Mouse (Mus musculus) neural tube, embryonic 12.5 days (tissue): ENCODE measurements around the gene Ppp1r14b. TPM values are rescaled to one million over a fixed set of nuclear protein-coding genes. Genes with fewer than 3 reads are reported as not detected.

Experiments
- ATAC-seq: fragments of 200-750 bp; cut with Nextera tagmentation; 2 replicates; pipeline ENCODE4 v1.8.0; 2017; ENCODE audit warnings: low read depth, mild to moderate bottlenecking, moderate TSS enrichment, moderate library complexity; ENCODE audit not compliant: low FRiP score
- H3K27ac ChIP-seq: fragments of 300-500 bp; sonication (generic); 2 replicates; pipeline ENCODE4 v1.5.1; 2016
- H3K27me3 ChIP-seq: fragments of 300-500 bp; sonication (generic); replicated peaks from 2 replicates; pipeline ENCODE4 v1.6.1; 2016; ENCODE audit warnings: mild to moderate bottlenecking
- H3K36me3 ChIP-seq: fragments of 300-500 bp; sonication (generic); 2 replicates; pipeline ENCODE4 v1.6.1; 2016; ENCODE audit warnings: mild to moderate bottlenecking
- H3K4me1 ChIP-seq: fragments of 300-500 bp; sonication (generic); 2 replicates; pipeline ENCODE4 v1.6.1; 2016
- H3K4me2 ChIP-seq: fragments of 300-500 bp; sonication (generic); replicated peaks from 2 replicates; pipeline ENCODE4 v1.6.1; 2016; ENCODE audit warnings: mild to moderate bottlenecking
- H3K4me3 ChIP-seq: fragments of 300-500 bp; sonication (generic); 2 replicates; pipeline ENCODE4 v1.5.1; 2016
- H3K9ac ChIP-seq: fragments of 300-500 bp; sonication (generic); 2 replicates; pipeline ENCODE4 v1.6.1; 2016; ENCODE audit warnings: mild to moderate bottlenecking
- H3K9me3 ChIP-seq: fragments of 300-500 bp; sonication (generic); 2 replicates; pipeline ENCODE4 v1.6.1; 2016; ENCODE audit warnings: mild to moderate bottlenecking
- WGBS: fragments of 180-500 bp; shearing (Covaris S2); methylation state at CpG from one replicate; pipeline ENCODE4 v1.1.7; 2016; 5-methylcytosine and 5-hydroxymethylcytosine counted together
- polyA plus RNA-seq: library from polyadenylated mRNA; unstranded; fragments of >200 nt; fragmentation: Nextera tagmentation; extraction: Ambion mirVana; gene quantifications from 2 replicates; pipeline ENCODE4 v1.2.1, GENCODE M21; 2016

Gene Ppp1r14b
- polyA plus RNA-seq, 1 experiment from 2014 or later, result 325 TPM

GRCm38 (mm10) chr19:6992011-6992858, 17.5 kb downstream of the Ppp1r14b start, which contains the start of gene Dnajc4:
Gene Dnajc4 (minus strand): TSS chr19:6992572.
- peaks cover 49% of the 10 kb centered on the region for H3K4me1 ChIP-seq
- peak; percentile 92 for ATAC-seq
- H3K9me3 ChIP-seq, result no peaks in the 10 kb centered on the region
- H3K4me2 ChIP-seq, result peak within 1 kb of the TSS; percentile 85
- peak within 1 kb of the TSS; percentile 52 for H3K4me3 ChIP-seq
- H3K9ac ChIP-seq, result peak within 1 kb of the TSS; percentile 64
- no peaks in the 10 kb centered on the region for H3K27me3 ChIP-seq
- H3K36me3 ChIP-seq, result no peaks in the 10 kb centered on the region
- 2% methylated on average over 37 of the region's 37 CpGs for WGBS
- H3K27ac ChIP-seq, result no peak within 1 kb of the TSS

DNA sequence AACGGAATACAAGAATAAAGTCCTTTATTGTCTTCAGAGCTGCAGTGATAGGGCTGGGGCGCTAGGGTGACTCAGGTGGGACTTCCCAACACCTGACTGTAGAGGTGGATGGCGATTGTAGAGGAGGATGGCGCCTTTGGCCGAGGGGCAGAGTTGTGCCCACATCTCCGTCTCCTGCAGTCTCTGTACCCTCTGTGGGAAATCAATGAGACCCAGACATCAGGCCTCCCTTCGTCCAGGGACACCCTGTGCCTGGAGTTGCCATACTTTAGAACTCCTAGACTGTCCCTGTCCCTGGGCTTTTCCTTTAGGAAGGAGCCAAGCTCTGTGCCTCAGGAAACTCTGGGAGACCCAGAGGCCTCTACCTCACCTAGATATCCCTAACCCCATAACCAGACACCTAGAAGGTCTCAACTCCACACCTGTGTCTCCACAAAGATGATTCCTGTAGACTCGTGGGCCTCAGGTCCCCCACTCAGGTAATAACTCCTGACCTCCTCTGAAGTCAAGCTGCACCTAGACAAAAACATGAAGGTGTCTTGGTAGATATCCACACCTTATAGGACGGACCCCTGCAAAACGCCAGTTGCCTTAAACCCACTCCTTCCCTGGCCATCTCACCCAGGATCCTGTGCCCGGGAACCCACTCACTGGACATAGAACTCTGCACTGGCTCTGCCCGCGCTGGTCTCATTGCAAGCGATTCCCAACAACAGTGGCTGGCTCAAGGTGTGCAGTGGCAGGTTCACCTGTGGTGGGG, 18.4 kb downstream of the Ppp1r14b start:
- Histone ChIP-seq H3K27me3 (no peaks in the 10 kb centered on the region), H3K36me3 (peaks cover under 1% of the 10 kb centered on the region; the same call in 1 of the 2 replicates), H3K4me2 (peak overlapping the region; percentile 85), H3K27ac (no peak overlapping the region), H3K9ac (peak overlapping the region; percentile 64), H3K9me3 (no peaks in the 10 kb centered on the region), H3K4me1 (peaks cover 41% of the 10 kb centered on the region), H3K4me3 (peak overlapping the region; percentile 52)
- ATAC-seq, result peak; percentile 10; the same call in 1 of the 2 replicates
- WGBS, result 64% methylated on average over 14 of the region's 14 CpGs

GRCm38 (mm10) chr19:6994002-6994401, 19.2 kb downstream of the Ppp1r14b start:
- ATAC-seq, result no peak
- Histone ChIP-seq H3K9me3 (no peaks in the 10 kb centered on the region), H3K4me2 (no peak overlapping the region), H3K9ac (no peak overlapping the region), H3K4me1 (peaks cover 39% of the 10 kb centered on the region), H3K27ac (no peak overlapping the region), H3K4me3 (no peak overlapping the region), H3K36me3 (peaks cover 9% of the 10 kb centered on the region), H3K27me3 (no peaks in the 10 kb centered on the region)
- WGBS, result 92% methylated on average over 8 of the region's 8 CpGs

DNA sequence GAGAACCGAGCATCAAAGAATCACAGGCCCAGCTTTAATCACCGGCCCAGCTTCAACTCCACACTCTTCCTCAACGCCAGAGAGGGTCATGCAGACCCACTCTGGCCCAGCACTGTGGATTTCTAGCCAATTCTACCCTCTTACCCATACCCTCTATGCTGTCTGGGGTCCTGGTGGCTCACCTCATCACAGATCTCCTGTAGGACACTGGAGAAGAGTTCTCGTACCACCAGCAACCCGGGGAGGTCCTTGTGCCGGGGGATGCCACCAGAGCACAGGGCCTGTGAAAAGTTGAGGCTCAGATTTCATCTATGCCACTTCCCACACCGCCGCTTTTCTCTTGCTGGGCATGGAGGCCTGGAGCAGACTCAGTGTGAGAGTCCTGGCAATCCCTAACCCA, 19.7 kb downstream of the Ppp1r14b start:
- ATAC-seq, result no peak
- H3K27me3 ChIP-seq, result no peaks in the 10 kb centered on the region
- H3K4me3 ChIP-seq, result no peak overlapping the region
- WGBS, result 88% methylated on average over 8 of the region's 8 CpGs
- H3K9me3 ChIP-seq, result no peaks in the 10 kb centered on the region
- H3K4me1 ChIP-seq, result peaks cover 39% of the 10 kb centered on the region
- no peak overlapping the region for H3K27ac ChIP-seq
- H3K4me2 ChIP-seq, result peak overlapping the region; percentile 75; the same call in 1 of the 2 replicates
- H3K36me3 ChIP-seq, result peaks cover 14% of the 10 kb centered on the region
- 0 out of 2 replicates have a peak overlapping the region, but pooled peaks have one; percentile 21 for H3K9ac ChIP-seq

- Histone ChIP-seq H3K36me3 (peaks cover 23% of the 10 kb centered on the region), H3K9me3 (no peaks in the 10 kb centered on the region), H3K4me3 (peak overlapping the region; percentile 50), H3K27me3 (no peaks in the 10 kb centered on the region), H3K9ac (peak overlapping the region; percentile 71), H3K4me1 (peaks cover 39% of the 10 kb centered on the region), H3K4me2 (peak overlapping the region; percentile 75), H3K27ac (no peak overlapping the region)
- WGBS, result 52% methylated on average over 21 of the region's 21 CpGs
- no peak for ATAC-seq
These were observed 20.7 kb downstream of the Ppp1r14b start for GRCm38 (mm10) chr19:6995255-6995991.

GRCm38 (mm10) chr19:6996006-6996405, 21.2 kb downstream of the Ppp1r14b start, which contains the start of the genes Nudt22 and Trpt1:
Gene Nudt22 (minus strand): TSS chr19:6996117.
Gene Trpt1 (plus strand): TSS chr19:6996131.
- peaks cover 25% of the 10 kb centered on the region for H3K36me3 ChIP-seq
- WGBS, result under 1% methylated on average over 24 of the region's 24 CpGs
- peak within 1 kb of the TSS; percentile 23; the same call in 1 of the 2 replicates for H3K27ac ChIP-seq
- peak within 1 kb of the TSS; percentile 71 for H3K9ac ChIP-seq
- H3K4me3 ChIP-seq, result peak within 1 kb of the TSS; percentile 50
- H3K4me2 ChIP-seq, result peak within 1 kb of the TSS; percentile 75
- H3K27me3 ChIP-seq, result no peaks in the 10 kb centered on the region
- ATAC-seq, result peak; percentile 56
- H3K9me3 ChIP-seq, result no peaks in the 10 kb centered on the region
- peaks cover 39% of the 10 kb centered on the region for H3K4me1 ChIP-seq

DNA sequence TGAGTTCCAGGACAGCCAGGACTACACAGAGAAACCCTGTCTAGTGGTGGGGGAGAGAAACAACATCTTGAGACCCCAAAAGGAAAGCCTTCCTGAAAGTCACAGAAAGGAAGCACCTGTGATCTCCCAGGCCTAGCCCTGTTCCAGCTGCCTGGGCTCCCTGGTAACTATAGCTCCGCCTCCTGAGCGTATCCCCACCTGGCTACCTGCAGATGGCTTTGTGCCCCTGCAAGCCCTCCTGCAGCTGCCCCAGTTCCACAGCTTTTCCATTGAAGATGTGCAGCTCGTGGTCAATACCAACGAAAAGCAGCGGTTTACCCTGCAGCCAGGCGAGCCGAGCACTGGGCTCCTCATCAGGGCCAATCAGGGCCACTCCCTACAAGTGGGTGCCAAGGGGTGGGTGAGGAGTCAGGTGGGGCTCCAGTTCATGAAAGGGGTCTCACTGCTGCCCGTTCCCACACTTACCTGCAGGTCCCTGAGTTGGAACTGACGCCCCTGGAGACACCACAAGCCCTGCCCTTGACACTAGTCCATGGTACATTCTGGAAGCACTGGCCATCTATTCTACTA, 23.0 kb downstream of the Ppp1r14b start:
- no peak for ATAC-seq
- H3K36me3 ChIP-seq, result peaks cover 25% of the 10 kb centered on the region

DNA sequence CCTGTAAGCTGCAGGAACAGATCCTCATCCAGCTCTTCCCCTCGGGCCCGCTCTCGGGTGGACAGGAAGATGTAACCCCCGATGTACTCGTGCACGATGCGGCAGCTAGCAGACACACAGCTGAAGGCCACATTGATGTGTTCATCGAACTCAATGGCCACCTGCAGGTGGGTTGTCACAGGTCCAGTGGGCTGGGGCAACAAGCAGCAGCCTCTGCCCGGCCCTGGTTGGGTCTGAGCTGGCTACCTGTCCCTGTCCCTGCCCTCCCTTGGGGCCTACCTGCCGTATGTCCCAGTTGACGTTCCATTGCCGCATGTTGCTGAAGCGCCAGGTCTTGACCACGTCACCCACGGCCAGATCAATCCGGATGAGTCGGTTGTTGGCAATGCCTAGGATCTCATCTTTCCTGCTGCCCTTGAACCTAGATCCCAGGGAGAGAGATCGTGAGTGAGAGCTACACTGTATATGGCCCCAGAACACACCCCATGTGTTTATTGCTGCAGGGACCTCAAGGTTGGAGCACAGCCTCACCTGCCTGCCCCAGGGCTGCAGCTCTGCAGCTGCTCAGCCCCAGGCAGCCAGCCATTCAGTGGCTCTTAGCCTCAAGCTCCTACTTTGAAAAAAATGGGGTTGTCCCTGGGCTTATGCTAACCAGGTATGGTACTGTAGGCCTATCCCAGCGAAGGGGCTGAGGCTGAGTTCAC, 24.7 kb downstream of the Ppp1r14b start:
- Histone ChIP-seq H3K9me3 (no peaks in the 10 kb centered on the region), H3K4me1 (peaks cover 21% of the 10 kb centered on the region), H3K36me3 (peaks cover 25% of the 10 kb centered on the region), H3K27ac (no peak overlapping the region), H3K4me2 (no peak overlapping the region), H3K27me3 (no peaks in the 10 kb centered on the region), H3K9ac (no peak overlapping the region), H3K4me3 (no peak overlapping the region)
- ATAC-seq, result no peak
- 92% methylated on average over 19 of the region's 19 CpGs for WGBS

More for the DNA sequence above, 23.0 kb downstream of the Ppp1r14b start:
- Histone ChIP-seq H3K27ac (no peak overlapping the region), H3K9me3 (no peaks in the 10 kb centered on the region), H3K4me3 (no peak overlapping the region), H3K4me1 (peaks cover 30% of the 10 kb centered on the region), H3K27me3 (no peaks in the 10 kb centered on the region), H3K4me2 (no peak overlapping the region), H3K9ac (no peak overlapping the region)
- WGBS, result 88% methylated on average over 9 of the region's 9 CpGs

DNA sequence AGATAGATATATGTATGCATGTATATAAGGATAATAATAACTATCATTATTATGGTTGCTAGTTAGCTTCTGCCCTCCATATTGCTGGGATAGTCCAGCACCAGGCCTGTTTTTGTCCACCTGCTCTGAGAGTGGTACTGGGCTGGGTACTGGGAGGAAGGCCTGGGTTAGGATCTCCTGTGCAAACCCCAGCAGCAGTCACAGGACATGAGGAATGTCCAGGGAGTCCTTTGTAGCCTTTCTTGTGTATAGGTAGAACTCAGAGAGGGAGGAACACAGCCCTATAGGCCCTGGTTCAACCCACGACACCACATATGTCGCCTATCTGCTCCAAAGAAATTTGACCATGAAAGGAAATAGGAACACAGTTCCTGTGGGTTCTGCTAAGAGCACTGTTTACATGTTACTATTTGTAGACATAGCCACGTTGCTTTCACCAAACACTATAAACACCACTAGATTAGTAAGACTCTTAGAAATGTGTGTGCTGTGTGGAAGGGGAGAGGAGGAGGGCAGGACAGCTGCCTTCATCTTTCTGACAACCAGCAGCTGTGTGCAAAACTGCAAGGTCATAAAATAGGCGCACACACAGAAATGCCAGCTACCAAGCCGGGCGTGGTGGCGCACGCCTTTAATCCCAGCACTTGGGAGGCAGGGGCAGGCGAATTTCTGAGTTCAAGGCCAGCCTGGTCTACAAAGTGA, 32.3 kb downstream of the Ppp1r14b start:
- H3K4me3 ChIP-seq, result no peak overlapping the region
- no peak overlapping the region for H3K9ac ChIP-seq
- no peak overlapping the region for H3K4me2 ChIP-seq
- 90% methylated on average over 9 of the region's 9 CpGs for WGBS
- no peaks in the 10 kb centered on the region for H3K9me3 ChIP-seq
- no peak for ATAC-seq
- no peaks in the 10 kb centered on the region for H3K4me1 ChIP-seq
- H3K27ac ChIP-seq, result no peak overlapping the region
- no peaks in the 10 kb centered on the region for H3K36me3 ChIP-seq
- H3K27me3 ChIP-seq, result no peaks in the 10 kb centered on the region

- Histone ChIP-seq H3K9ac (no peak overlapping the region), H3K4me1 (no peaks in the 10 kb centered on the region)
- 77% methylated on average over 4 of the region's 4 CpGs for WGBS
These were observed 37.7 kb downstream of the Ppp1r14b start for GRCm38 (mm10) chr19:7012426-7012825.

More at GRCm38 (mm10) chr19:7012426-7012825, 37.7 kb downstream of the Ppp1r14b start:
- Histone ChIP-seq H3K4me3 (no peak overlapping the region), H3K27me3 (no peaks in the 10 kb centered on the region), H3K9me3 (no peaks in the 10 kb centered on the region), H3K4me2 (no peak overlapping the region), H3K27ac (no peak overlapping the region), H3K36me3 (peaks cover 21% of the 10 kb centered on the region)
- no peak for ATAC-seq
